Mouse (Mus musculus) cerebellum, postnatal 14 days (tissue): ENCODE results near the gene Col1a1.

Source experiments
- DNase-seq, 2 experiments: peaks; one replicate each; pipeline ENCODE4 v3.0.0; 2021; ENCODE audit warnings: mixed read lengths in 2 of 2

Gene Col1a1

GRCm38 (mm10) chr11:94978178-94978915, 42.3 kb downstream of the Col1a1 start:
- DNase-seq = peak; percentile 53 to 67

GRCm38 (mm10) chr11:94978947-94979346, 42.9 kb downstream of the Col1a1 start:
- DNase-seq = peak; percentile 98 to 99

- peak in 1 of 2 experiments; percentile 31 for DNase-seq
These were observed 43.6 kb downstream of the Col1a1 start for GRCm38 (mm10) chr11:94979462-94980179.

DNA sequence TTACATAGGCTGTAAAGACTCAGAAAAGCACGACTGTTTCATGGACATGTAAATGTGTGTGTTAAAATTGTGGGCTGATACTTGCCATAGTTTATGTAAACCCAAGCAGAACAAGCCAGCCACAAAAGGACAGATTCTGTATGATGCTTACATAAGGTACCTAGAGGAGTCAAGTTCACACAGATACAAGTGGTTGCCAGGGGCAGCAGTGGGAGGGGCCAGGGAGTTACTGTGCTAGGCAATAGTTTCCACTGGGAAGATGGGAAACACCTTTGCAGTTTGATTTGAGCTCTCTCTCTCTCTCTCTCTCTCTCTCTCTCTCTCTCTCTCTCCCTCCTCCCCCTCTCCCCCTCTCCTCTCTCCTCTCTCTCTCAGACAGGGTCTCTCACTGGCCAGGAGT, 49.1 kb downstream of the Col1a1 start:
- no peak for DNase-seq

GRCm38 (mm10) chr11:94985822-94986221, 49.8 kb downstream of the Col1a1 start:
- DNase-seq = peak in 1 of 2 experiments; percentile 33

GRCm38 (mm10) chr11:94986435-94986834, 50.4 kb downstream of the Col1a1 start:
- DNase-seq = no peak

GRCm38 (mm10) chr11:94987341-94987740, 51.3 kb downstream of the Col1a1 start:
- DNase-seq = peak; percentile 6 to 12

GRCm38 (mm10) chr11:94987851-94988250, 51.8 kb downstream of the Col1a1 start:
- DNase-seq = peak; percentile 28 to 39

- peak; percentile 38 to 60 for DNase-seq
These were observed 52.9 kb downstream of the Col1a1 start for GRCm38 (mm10) chr11:94988780-94989561.

DNA sequence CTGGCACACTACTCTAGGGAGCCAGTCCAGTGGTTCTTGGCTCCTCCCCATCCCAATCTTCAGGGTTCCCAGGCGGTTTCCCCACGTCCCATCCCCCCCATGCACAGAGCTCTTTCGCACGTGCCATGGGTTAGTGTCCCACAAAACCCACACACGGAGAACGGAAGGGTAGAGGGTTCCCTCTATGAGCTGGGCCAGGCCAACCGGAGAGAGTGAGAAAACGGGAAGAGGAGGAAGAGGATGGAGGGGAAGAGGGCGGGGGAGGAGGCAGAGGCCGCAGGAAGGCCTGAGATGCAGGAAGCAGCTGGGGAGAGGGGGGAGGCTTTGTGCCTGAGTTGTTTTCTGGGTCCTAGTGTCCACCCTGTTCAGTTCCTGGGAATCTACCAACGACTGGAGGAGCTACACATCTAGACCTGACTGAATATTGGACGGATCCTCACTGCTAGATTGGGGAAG, 53.6 kb downstream of the Col1a1 start:
- DNase-seq = peak; percentile 87 to 88

DNA sequence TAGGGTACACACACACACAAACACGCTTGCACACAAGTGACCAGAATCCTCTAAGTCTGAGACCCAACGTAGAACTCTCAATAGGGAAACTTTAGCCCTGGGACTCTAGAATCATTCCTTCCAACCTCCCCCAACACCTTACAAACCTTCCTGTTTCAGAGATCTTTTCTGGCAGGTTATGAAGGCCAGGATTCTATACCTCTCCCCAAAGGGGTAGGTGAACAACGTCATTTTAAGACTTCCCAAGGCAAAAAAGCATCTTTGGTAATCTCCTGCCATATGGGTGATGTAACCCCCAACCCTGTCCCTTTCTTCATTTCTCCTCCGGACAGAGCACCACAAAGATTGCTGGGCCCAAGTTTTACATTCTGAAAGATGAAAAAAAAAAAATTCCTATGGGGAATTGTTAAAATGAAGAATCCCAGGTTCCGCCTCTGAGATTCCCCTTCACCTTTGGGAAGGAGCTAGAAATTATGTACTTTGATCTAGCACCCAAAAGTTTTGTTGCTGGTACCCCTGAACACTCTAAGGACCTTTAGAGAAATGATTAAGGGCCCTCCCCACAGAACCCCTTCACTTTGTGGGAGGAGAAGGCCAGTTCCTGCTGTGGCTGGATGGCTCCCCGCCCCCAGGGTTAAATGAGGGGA, 54.2 kb downstream of the Col1a1 start:
- DNase-seq = no peak

DNA sequence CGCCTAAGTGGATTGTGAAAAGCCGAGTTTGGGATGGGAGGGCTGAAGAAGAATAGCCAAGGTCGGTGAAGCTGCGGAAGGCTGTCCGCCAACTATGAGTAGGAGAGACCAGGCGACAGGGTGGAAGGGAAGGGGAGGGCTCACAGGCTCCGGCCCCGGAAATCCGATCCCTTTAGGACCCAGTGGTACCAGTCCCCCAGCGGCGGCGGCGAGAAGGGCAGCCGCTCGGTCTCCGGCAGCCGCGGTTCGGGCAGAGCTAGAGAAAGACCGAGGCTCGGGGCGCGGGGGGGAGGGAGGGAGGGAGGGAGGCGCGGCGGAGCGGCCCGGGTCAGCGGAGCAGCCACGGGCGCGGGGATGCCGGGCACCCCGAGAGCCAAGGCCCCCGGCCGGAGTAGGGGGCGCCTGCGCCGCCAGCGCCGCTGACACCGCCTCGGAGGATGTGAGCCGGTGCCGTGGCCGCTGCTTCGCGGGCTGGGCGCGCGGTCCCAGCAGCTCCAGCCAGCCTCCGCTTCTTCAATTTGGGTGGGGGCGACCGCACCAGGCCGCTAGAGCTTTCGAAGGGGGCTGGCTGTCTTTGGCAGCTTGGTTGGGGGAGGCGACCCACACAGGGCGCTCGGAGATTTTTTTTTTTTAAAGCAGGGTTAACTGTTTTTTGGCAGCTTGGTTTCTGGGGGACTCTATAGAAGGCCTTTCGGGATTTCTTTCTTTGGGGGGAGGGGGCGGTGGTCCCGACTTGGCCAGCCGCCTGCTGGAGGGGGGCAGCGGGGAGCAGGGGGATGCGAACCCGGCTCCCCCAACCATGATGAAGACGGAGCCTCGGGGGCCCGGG, 54.9 kb downstream of the Col1a1 start, which contains the start of gene Ppp1r9b:
Gene Ppp1r9b, plus strand, starts transcription at position 287 of the 829 bp plus-strand sequence.
- DNase-seq = peak; percentile 96

- DNase-seq = peak; percentile 64 to 67
These were observed 55.8 kb downstream of the Col1a1 start for GRCm38 (mm10) chr11:94991641-94992479.

DNA sequence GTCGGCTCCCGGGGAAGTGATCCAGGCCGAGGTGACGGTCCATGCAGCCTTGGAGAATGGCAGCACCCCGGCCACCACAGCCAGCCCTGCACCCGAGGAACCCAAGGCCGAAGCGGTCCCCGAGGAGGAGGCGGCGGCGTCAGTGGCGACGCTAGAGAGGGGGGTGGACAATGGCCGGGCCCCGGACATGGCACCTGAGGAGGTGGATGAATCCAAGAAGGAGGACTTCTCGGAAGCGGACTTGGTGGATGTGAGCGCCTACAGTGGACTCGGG, 56.4 kb downstream of the Col1a1 start:
- DNase-seq = no peak

DNA sequence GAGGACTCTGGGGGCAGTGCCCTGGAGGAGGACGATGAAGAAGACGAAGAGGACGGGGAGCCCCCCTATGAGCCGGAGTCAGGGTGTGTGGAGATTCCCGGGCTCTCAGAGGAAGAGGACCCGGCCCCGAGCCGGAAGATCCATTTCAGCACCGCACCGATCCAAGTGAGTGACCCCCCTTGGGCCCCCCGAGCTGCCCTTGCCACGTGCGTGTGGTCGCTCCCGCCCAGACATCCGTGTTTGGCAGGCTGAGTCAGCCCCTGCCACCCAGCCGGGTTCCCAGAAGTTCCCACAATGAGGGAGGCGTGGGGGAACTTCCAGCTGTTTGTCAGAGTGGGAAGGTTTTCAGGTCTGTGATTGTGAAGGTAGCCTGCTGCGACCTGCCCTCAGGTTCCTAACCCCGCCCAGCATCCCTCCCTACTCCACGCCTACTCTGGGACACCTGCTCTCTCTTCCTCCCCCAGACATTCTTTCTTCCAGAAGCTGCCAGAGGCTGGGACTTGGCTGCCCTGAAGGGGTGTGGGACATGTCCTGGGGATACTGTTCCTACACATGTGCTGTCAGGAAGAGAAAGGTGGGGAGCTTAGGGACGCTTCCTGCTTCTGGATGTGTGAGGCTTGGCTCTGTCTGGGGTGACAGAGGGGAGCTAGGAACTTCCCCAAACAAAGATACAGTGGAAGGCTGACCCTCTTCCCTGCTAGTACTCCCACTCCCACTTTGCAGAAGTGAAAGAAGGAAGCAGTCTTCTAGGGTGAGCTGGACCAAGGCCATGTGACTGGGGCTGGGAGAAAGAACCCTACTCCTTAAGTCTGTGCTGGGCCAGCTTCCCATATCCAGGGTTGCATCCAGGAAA, 57.0 kb downstream of the Col1a1 start:
- peak; percentile 42 to 49 for DNase-seq

- peak in 1 of 2 experiments; percentile 49 for DNase-seq
These were observed 58.3 kb downstream of the Col1a1 start for GRCm38 (mm10) chr11:94994208-94994814.

GRCm38 (mm10) chr11:94994947-94995772, 59.1 kb downstream of the Col1a1 start:
- DNase-seq = no peak

DNA sequence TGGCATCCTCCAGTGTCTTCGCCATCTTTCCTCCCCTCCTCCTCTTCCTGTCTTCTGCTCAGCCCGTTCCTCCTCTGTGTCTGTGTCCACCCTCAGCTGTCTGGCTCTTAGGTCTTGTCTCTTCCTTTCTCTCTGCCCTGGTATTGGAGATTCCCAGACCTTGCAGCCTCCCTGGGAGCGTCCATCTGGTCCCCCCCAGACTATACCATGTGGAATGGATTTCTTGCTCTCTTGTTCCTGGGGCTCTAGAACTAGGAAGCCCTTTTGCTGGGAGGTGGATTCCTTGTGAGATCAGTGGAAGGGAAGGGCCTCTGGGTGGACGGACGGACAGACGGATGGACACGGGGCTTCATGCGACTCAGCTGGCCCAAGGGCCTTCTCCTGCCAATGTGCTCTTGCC, 60.1 kb downstream of the Col1a1 start:
- DNase-seq = peak in 1 of 2 experiments; percentile 57

- DNase-seq = no peak
These were observed 61.0 kb downstream of the Col1a1 start for GRCm38 (mm10) chr11:94996984-94997383.
